Mouse (Mus musculus) lung, embryonic 14.5 days (tissue): Measurements from ENCODE around the gene Plg. TPM values are rescaled to one million over a fixed set of nuclear protein-coding genes. Genes with fewer than 3 reads are reported as not detected.

Experiments used
- ATAC-seq: fragments of 200-750 bp; cut with Nextera tagmentation; 2 replicates; pipeline ENCODE4 v1.8.0; 2017; ENCODE audit warnings: mild to moderate bottlenecking, moderate TSS enrichment, moderate library complexity; ENCODE audit not compliant: insufficient read depth
- DNase-seq: peaks from one replicate; pipeline ENCODE4 v3.0.0-alpha.2; 2015
- H3K27ac ChIP-seq: fragments of 300-500 bp; sonication (generic); 2 replicates; pipeline ENCODE4 v1.5.1; 2014; ENCODE audit warnings: low read depth, mild to moderate bottlenecking, moderate library complexity
- H3K27me3 ChIP-seq: fragments of 300-500 bp; sonication (generic); 2 replicates; pipeline ENCODE4 v1.6.1; 2014; ENCODE audit warnings: low read length, control low read depth; ENCODE audit not compliant: insufficient read depth
- H3K36me3 ChIP-seq: fragments of 300-500 bp; sonication (generic); 2 replicates; pipeline ENCODE4 v1.6.1; 2014; ENCODE audit warnings: control low read depth; ENCODE audit not compliant: insufficient read depth
- H3K4me1 ChIP-seq: fragments of 300-500 bp; sonication (generic); 2 replicates; pipeline ENCODE4 v1.6.1; 2014; ENCODE audit warnings: antibody characterized with exemption, control low read depth; ENCODE audit not compliant: insufficient read depth
- H3K4me2 ChIP-seq: fragments of 300-500 bp; sonication (generic); 2 replicates; pipeline ENCODE4 v1.6.1; 2014; ENCODE audit warnings: mild to moderate bottlenecking
- H3K4me3 ChIP-seq: fragments of 300-500 bp; sonication (generic); 2 replicates; pipeline ENCODE4 v1.5.1; 2014; ENCODE audit warnings: low read depth, low read length
- H3K9ac ChIP-seq: fragments of 300-500 bp; sonication (generic); 2 replicates; pipeline ENCODE4 v1.6.1; 2014
- H3K9me3 ChIP-seq: fragments of 300-500 bp; sonication (generic); 2 replicates; pipeline ENCODE4 v1.6.1; 2016; ENCODE audit warnings: low read depth, low read length, control low read depth
- CTCF ChIP-seq: IDR thresholded peaks from 2 replicates; pipeline ENCODE4 v1.5.1; 2016; ENCODE audit warnings: antibody characterized with exemption, low read depth
- WGBS: fragments of 180-500 bp; shearing (Covaris S2); extraction: QIAGEN DNeasy Blood & Tissue Kit; methylation state at CpG from one replicate; pipeline ENCODE4 v1.1.7; 2014; 5-methylcytosine and 5-hydroxymethylcytosine counted together
- polyA plus RNA-seq: library from polyadenylated mRNA; unstranded; fragments of >200 nt; fragmentation: Nextera tagmentation; extraction: Ambion mirVana; gene quantifications from 2 replicates; pipeline ENCODE4 v1.2.1, GENCODE M21; 2014

Plg gene
- polyA plus RNA-seq, 1 experiment from 2014 or later = 0.08 TPM

DNA sequence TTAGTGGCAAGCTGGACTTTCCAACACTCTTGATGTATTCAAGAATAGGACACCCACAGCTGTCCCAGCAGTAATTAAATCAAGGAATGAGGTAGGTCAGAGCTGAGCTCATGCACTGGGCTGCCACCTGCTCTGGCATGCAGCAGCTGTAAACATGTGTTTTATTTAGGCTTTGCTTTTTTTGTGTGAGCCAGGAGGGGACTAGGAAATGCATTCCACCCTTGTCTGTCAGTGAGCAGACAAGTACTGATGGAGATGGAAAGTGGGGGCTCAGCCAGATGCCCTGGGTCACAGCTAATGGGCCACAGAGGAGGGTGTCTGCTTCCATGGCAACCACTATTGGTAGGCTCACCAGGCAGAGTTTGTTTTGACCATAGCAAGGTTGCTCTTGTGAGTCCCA is 50.0 kb downstream of the Plg start:
- H3K4me1 ChIP-seq = no peaks in the 10 kb centered on the region; the same call in 1 of the 2 replicates
- TF ChIP-seq CTCF = no peak
- no peak for ATAC-seq

DNA sequence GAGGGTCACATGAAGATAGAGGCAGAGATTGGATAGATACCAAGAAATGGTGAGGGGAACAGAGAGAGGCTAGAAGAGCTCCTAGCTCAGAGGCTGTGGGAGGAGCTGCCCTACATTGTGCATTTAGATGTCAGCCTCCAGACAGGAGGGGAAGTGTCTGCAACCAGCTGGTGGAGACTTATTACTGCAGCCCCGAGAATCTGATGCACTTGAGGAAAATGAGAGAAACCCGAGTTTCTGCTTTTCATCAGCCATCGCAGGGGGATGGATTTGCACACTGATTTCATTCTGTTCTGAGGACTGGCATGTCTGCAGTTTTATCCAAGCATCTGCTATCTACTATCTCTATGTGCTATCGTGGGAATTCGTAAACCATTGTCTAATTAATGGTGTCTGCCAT is 53.3 kb downstream of the Plg start:
- 22% methylated on average over 5 of the region's 5 CpGs for WGBS
- no peak for TF ChIP-seq CTCF
- Histone ChIP-seq H3K4me1 (no peaks in the 10 kb centered on the region; the same call in 1 of the 2 replicates), H3K4me3 (no peak overlapping the region), H3K27ac (no peak overlapping the region), H3K27me3 (no peaks in the 10 kb centered on the region), H3K9me3 (no peaks in the 10 kb centered on the region), H3K9ac (no peak overlapping the region), H3K36me3 (no peaks in the 10 kb centered on the region), H3K4me2 (peak overlapping the region; percentile 12; the same call in 1 of the 2 replicates)
- ATAC-seq (peak; percentile 58), DNase-seq (peak; percentile 63)

More for the DNA sequence above, 50.0 kb downstream of the Plg start:
- H3K27ac ChIP-seq = no peak overlapping the region
- no peaks in the 10 kb centered on the region for H3K9me3 ChIP-seq
- H3K27me3 ChIP-seq = no peaks in the 10 kb centered on the region
- no peak overlapping the region for H3K9ac ChIP-seq
- H3K4me2 ChIP-seq = no peak overlapping the region
- no peak overlapping the region for H3K4me3 ChIP-seq
- no peak for DNase-seq
- H3K36me3 ChIP-seq = no peaks in the 10 kb centered on the region

DNA sequence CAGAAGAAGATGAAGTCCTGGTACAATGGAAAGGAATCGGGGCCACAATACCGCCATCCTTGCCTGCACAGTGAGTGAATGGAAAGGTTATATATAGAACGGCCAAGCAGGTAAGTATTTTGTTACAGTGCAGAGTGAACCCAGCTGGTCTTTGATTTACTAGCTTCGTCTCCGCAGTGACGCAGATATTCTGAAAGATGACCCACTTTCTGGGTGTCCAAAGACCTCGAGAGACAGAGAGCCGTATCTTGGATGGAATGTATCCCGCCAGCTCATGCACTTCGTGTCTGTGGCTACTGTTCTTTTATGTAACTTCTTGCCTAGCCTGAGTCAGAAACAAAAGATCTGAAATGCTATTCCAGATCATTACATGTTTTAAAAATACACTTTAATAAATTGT is 59.4 kb downstream of the Plg start:
- Histone ChIP-seq H3K9ac (no peak overlapping the region), H3K36me3 (no peaks in the 10 kb centered on the region), H3K27ac (no peak overlapping the region), H3K4me1 (no peaks in the 10 kb centered on the region), H3K4me3 (no peak overlapping the region), H3K27me3 (no peaks in the 10 kb centered on the region), H3K9me3 (no peaks in the 10 kb centered on the region), H3K4me2 (no peak overlapping the region)
- ATAC-seq (no peak), DNase-seq (no peak)
- WGBS = 80% methylated on average over 10 of the region's 10 CpGs
- TF ChIP-seq CTCF = no peak

GRCm38 (mm10) chr17:12444561-12444960 is 66.2 kb downstream of the Plg start:
- Histone ChIP-seq H3K36me3 (no peaks in the 10 kb centered on the region), H3K4me2 (no peak overlapping the region), H3K9me3 (no peaks in the 10 kb centered on the region), H3K4me3 (no peak overlapping the region), H3K27ac (no peak overlapping the region), H3K4me1 (no peaks in the 10 kb centered on the region), H3K9ac (no peak overlapping the region), H3K27me3 (no peaks in the 10 kb centered on the region)
- WGBS = 43% methylated on average over 2 of the region's 2 CpGs
- DNase-seq (peak; percentile 41), ATAC-seq (no peak)
- TF ChIP-seq CTCF = no peak

DNA sequence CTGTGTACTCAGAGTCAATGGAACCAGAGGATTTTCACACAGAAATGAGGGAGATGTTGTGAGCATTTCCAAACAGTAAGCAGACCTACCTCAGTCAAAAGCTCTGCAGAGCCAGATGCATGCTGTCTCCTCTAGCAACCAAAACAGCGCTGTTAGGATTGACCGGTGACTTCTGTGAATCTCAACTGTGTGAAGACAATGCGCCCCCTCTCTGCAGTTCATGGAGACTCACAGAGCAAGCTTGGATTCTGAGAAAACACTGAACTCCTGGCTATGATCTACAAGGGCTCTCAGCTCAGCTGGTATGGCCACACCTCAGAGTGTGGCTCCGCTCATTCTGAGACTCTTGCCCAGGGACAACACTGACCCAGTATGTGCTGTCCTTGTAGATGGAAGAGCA is 72.8 kb downstream of the Plg start:
- ATAC-seq (peak; percentile 21; the same call in 1 of the 2 replicates), DNase-seq (peak; percentile 71)
- no peak overlapping the region for H3K4me2 ChIP-seq
- H3K4me1 ChIP-seq = no peaks in the 10 kb centered on the region
- H3K9ac ChIP-seq = no peak overlapping the region
- no peak overlapping the region for H3K27ac ChIP-seq
- peak; percentile 65 for TF ChIP-seq CTCF
- no peak overlapping the region for H3K4me3 ChIP-seq
- no peaks in the 10 kb centered on the region for H3K27me3 ChIP-seq
- no peaks in the 10 kb centered on the region for H3K36me3 ChIP-seq
- H3K9me3 ChIP-seq = no peaks in the 10 kb centered on the region
- 43% methylated on average over 4 of the region's 4 CpGs for WGBS

- H3K4me1 ChIP-seq = no peaks in the 10 kb centered on the region
- H3K4me2 ChIP-seq = no peak overlapping the region
- DNase-seq (peak; percentile 49), ATAC-seq (peak; percentile 28; the same call in 1 of the 2 replicates)
- no peaks in the 10 kb centered on the region for H3K9me3 ChIP-seq
- TF ChIP-seq CTCF = no peak
- no peak overlapping the region for H3K27ac ChIP-seq
- H3K9ac ChIP-seq = no peak overlapping the region
- H3K27me3 ChIP-seq = no peaks in the 10 kb centered on the region
- H3K4me3 ChIP-seq = no peak overlapping the region
- no peaks in the 10 kb centered on the region for H3K36me3 ChIP-seq
- 45% methylated on average over 11 of the region's 11 CpGs for whole genome bisulfite sequencing
These were observed 74.6 kb downstream of the Plg start for GRCm38 (mm10) chr17:12452862-12453531.

GRCm38 (mm10) chr17:12453691-12454090 is 75.3 kb downstream of the Plg start:
- H3K36me3 ChIP-seq = no peaks in the 10 kb centered on the region
- TF ChIP-seq CTCF = no peak
- 70% methylated on average over 6 of the region's 6 CpGs for WGBS
- H3K9me3 ChIP-seq = no peaks in the 10 kb centered on the region
- no peak overlapping the region for H3K9ac ChIP-seq
- DNase-seq (no peak), ATAC-seq (no peak)
- no peaks in the 10 kb centered on the region for H3K27me3 ChIP-seq
- no peaks in the 10 kb centered on the region for H3K4me1 ChIP-seq
- H3K4me2 ChIP-seq = no peak overlapping the region
- H3K27ac ChIP-seq = no peak overlapping the region
- no peak overlapping the region for H3K4me3 ChIP-seq
